Mouse (Mus musculus) liver, embryonic 13.5 days (tissue): ENCODE results near the gene Olfr690. TPM values are rescaled to one million over a fixed set of nuclear protein-coding genes. Genes with fewer than 3 reads are reported as not detected.

Experiments
- ATAC-seq: fragments of 200-750 bp; cut with Nextera tagmentation; 2 replicates; pipeline ENCODE4 v1.8.0; 2017; ENCODE audit warnings: low read depth, mild to moderate bottlenecking, moderate number of reproducible peaks, moderate library complexity
- DNase-seq: peaks from one replicate; pipeline ENCODE4 v3.0.0; 2022
- H3K27ac ChIP-seq: fragments of 300-500 bp; sonication (generic); 2 replicates; pipeline ENCODE4 v1.5.1; 2015; ENCODE audit warnings: moderate library complexity, mild to moderate bottlenecking, inconsistent platforms
- H3K27me3 ChIP-seq: fragments of 300-500 bp; sonication (generic); 2 replicates; pipeline ENCODE4 v1.6.1; 2015; ENCODE audit warnings: mild to moderate bottlenecking, inconsistent platforms
- H3K36me3 ChIP-seq: fragments of 300-500 bp; sonication (generic); 2 replicates; pipeline ENCODE4 v1.6.1; 2015; ENCODE audit warnings: mild to moderate bottlenecking, inconsistent platforms
- H3K4me1 ChIP-seq: fragments of 300-500 bp; sonication (generic); replicated peaks from 2 replicates; pipeline ENCODE4 v1.6.1; 2015; ENCODE audit warnings: inconsistent platforms
- H3K4me2 ChIP-seq: fragments of 300-500 bp; sonication (generic); 2 replicates; pipeline ENCODE4 v1.6.1; 2015; ENCODE audit warnings: inconsistent platforms, mild to moderate bottlenecking, moderate library complexity
- H3K4me3 ChIP-seq: fragments of 300-500 bp; sonication (generic); replicated peaks from 2 replicates; pipeline ENCODE4 v1.5.1; 2015; ENCODE audit warnings: mild to moderate bottlenecking, inconsistent platforms
- H3K9ac ChIP-seq: fragments of 300-500 bp; sonication (generic); 2 replicates; pipeline ENCODE4 v1.6.1; 2015; ENCODE audit warnings: mild to moderate bottlenecking, inconsistent platforms
- H3K9me3 ChIP-seq: fragments of 300-500 bp; sonication (generic); replicated peaks from 2 replicates; pipeline ENCODE4 v1.6.1; 2016; ENCODE audit warnings: inconsistent platforms
- WGBS: fragments of 180-500 bp; shearing (Covaris S2); methylation state at CpG from one replicate; pipeline ENCODE4 v1.1.7; 2015; ENCODE audit not compliant: insufficient replicate concordance; 5-methylcytosine and 5-hydroxymethylcytosine counted together
- polyA plus RNA-seq: library from polyadenylated mRNA; unstranded; fragments of >200 nt; fragmentation: Nextera tagmentation; extraction: Ambion mirVana; gene quantifications from 2 replicates; pipeline ENCODE4 v1.2.1, GENCODE M21; 2015

Gene Olfr690
- polyA plus RNA-seq, 1 experiment from 2014 or later: not detected

DNA sequence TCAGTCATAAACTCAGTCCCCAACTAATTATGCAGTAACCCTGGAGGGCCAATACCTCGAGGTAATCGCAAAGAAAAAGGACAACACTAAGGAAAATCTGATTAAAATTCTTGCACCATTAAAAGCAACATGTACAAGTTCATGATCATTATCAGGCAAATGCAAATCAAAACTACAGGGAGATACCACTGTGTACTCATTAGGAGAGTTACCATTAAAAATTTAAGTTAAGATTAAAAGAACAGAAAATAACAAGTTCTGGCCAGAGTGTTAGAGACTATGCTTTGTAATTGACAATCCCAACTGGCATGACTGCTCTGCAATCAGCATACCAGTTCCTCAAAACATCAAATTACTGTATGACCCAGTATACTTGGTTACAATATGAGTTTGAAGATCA, 8.8 kb upstream of the Olfr690 start:
- Histone ChIP-seq H3K27ac (no peak overlapping the region), H3K4me3 (no peak overlapping the region), H3K27me3 (no peaks in the 10 kb centered on the region), H3K9me3 (no peaks in the 10 kb centered on the region), H3K9ac (no peak overlapping the region), H3K36me3 (no peaks in the 10 kb centered on the region), H3K4me2 (no peak overlapping the region), H3K4me1 (no peaks in the 10 kb centered on the region)
- WGBS: 47% methylated on average over 2 of the region's 2 CpGs
- ATAC-seq: no peak
- no peak for DNase-seq

DNA sequence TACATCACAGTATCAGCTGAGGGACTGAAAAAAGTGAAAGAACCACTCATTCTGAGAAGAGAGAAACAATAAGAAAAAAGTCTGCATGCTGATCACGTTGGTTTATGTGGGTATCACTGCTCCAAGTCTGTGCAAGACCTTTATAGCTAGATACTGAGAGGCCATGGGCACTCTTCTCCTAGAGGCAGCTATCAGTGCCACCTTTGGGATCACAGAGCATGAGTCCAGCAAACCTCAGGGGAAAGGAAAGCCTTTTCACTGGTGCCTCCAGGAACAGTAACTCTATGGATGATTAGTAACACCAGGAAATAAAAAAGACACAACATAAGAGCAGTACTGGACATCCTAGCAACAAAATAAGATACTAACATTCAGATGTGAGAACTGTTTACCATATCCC, 8.3 kb upstream of the Olfr690 start, which contains the start of gene Olfr691:
Gene Olfr691, minus strand, starts transcription at position 101 of the 400 bp plus-strand sequence.
- H3K9me3 ChIP-seq: no peaks in the 10 kb centered on the region
- no peaks in the 10 kb centered on the region for H3K4me1 ChIP-seq
- no peak within 1 kb of the TSS for H3K4me2 ChIP-seq
- no peak for DNase-seq
- H3K27me3 ChIP-seq: no peaks in the 10 kb centered on the region
- no peak within 1 kb of the TSS for H3K4me3 ChIP-seq
- no peak for ATAC-seq
- no peak within 1 kb of the TSS for H3K9ac ChIP-seq
- 39% methylated on average over 1 of the region's 1 CpGs for WGBS
- no peaks in the 10 kb centered on the region for H3K36me3 ChIP-seq
- H3K27ac ChIP-seq: no peak within 1 kb of the TSS

DNA sequence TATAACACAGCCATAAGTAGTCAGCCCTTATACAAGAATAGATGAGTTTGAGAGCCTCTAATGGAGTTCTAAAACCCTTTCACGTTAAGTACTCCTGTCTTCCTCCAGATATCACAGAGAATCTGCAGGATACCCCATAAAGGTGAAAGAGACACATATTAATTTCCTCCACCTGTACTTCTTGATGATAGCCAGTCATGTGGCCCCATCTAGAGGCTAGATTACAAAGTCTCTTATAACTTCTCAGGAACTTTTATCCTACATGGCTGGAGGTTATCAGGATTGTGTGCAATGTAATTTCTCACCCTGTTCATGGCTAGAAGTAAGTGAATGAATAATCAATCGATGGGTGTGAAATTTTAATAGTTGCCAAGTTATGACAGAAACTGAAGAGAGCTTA, 8.6 kb downstream of the Olfr690 start:
- WGBS: 43% methylated on average over 2 of the region's 2 CpGs
- no peak overlapping the region for H3K27ac ChIP-seq
- ATAC-seq: no peak
- no peaks in the 10 kb centered on the region for H3K27me3 ChIP-seq
- no peaks in the 10 kb centered on the region for H3K36me3 ChIP-seq
- no peaks in the 10 kb centered on the region for H3K4me1 ChIP-seq
- H3K4me2 ChIP-seq: no peak overlapping the region
- no peak overlapping the region for H3K9ac ChIP-seq
- no peaks in the 10 kb centered on the region for H3K9me3 ChIP-seq
- no peak overlapping the region for H3K4me3 ChIP-seq
- DNase-seq: no peak

DNA sequence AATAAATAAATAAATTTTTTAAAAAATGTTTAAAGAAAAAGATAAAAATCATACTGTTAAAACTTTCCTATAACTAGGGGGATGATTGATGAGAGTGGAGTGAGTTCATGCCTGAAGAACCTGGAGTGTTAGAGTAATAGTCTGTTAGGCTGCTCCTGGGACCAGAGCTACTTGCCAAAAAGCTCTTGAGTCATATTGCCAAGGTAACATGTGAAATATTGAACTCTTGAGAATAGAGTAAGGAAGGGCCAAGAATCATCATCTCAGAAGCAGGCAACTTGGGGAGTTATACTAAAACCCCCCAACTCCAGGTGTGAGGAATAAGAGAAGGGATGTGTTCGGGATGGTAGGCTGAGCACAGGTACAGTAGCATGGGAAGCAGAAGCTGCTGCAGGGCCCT, 23.0 kb downstream of the Olfr690 start, which contains the start of gene Olfr689:
Gene Olfr689, plus strand, starts transcription at position 301 of the 400 bp plus-strand sequence.
- ATAC-seq: no peak

DNA sequence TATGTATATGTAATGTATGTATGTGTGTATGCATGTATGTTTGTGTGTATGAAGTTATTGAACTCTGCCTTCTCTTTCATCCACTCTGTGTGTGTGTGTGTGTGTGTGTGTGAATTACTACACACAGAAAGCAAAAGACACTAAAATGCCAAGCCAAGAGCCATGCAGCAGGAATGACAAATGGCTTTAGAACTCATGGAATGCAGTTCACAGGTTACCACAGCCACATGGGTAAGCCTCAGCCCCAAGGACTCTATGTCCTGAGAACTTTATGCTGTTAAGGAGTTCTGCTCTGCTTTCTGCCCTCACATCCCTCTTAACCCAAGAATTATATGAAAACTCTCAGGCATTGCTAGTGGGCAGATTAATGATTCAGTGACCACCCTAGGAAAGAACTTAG, 43.9 kb downstream of the Olfr690 start:
- Histone ChIP-seq H3K27ac (no peak overlapping the region), H3K4me3 (no peak overlapping the region), H3K4me2 (no peak overlapping the region), H3K9ac (no peak overlapping the region), H3K36me3 (no peaks in the 10 kb centered on the region), H3K27me3 (no peaks in the 10 kb centered on the region), H3K9me3 (no peaks in the 10 kb centered on the region), H3K4me1 (no peaks in the 10 kb centered on the region)
- DNase-seq (no peak), ATAC-seq (no peak)

More for the DNA sequence above, 23.0 kb downstream of the Olfr690 start, which contains the start of gene Olfr689:
- Histone ChIP-seq H3K27me3 (no peaks in the 10 kb centered on the region), H3K9me3 (no peaks in the 10 kb centered on the region; the same call in 1 of the 2 replicates), H3K27ac (no peak within 1 kb of the TSS), H3K4me2 (no peak within 1 kb of the TSS), H3K4me3 (no peak within 1 kb of the TSS), H3K9ac (no peak within 1 kb of the TSS), H3K36me3 (no peaks in the 10 kb centered on the region), H3K4me1 (no peaks in the 10 kb centered on the region)
- no peak for DNase-seq
- WGBS: 40% methylated on average over 1 of the region's 1 CpGs

DNA sequence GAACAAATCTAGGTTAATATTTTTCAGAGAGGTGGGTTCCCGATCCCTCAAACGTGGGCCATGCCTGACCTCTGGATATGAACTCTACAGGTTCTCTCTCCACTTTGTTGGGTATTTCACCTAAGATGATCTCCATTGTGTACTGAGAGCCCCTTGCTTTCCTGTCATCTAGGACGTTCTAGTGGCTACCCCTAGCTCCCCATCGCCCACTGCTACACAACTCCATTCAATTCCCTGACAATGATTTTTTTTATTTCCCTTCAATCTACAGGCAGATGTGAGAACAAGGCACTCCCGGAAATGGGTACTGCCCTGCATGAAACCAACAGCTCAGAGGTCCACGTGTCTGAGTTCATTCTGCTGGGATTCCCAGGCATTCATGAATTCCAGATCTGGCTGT, 46.1 kb downstream of the Olfr690 start, which contains the start of gene Olfr688:
Gene Olfr688, plus strand, starts transcription at position 301 of the 400 bp plus-strand sequence.
- Histone ChIP-seq H3K27ac (no peak within 1 kb of the TSS), H3K4me3 (no peak within 1 kb of the TSS), H3K9ac (no peak within 1 kb of the TSS), H3K27me3 (no peaks in the 10 kb centered on the region), H3K9me3 (no peaks in the 10 kb centered on the region), H3K4me2 (no peak within 1 kb of the TSS), H3K4me1 (no peaks in the 10 kb centered on the region), H3K36me3 (no peaks in the 10 kb centered on the region)
- 56% methylated on average over 6 of the region's 6 CpGs for WGBS
- no peak for DNase-seq
- ATAC-seq: no peak

Other genes with a start within 250 kb of the Olfr690 start
- not detected in 2 replicates for gene Olfr680-ps1, start 241.3 kb downstream of the Olfr690 start, polyA plus RNA-seq
- not detected in 2 replicates for gene Olfr681, start 217.3 kb downstream of the Olfr690 start, polyA plus RNA-seq
- gene Olfr683, start 187.1 kb downstream of the Olfr690 start, polyA plus RNA-seq: not detected in 2 replicates
- gene Olfr684, start 170.5 kb downstream of the Olfr690 start, polyA plus RNA-seq: not detected in 2 replicates
- gene Olfr685, start 148.1 kb downstream of the Olfr690 start, polyA plus RNA-seq: not detected in 2 replicates
- gene Olfr686, start 126.6 kb downstream of the Olfr690 start, polyA plus RNA-seq: not detected in 2 replicates
- not detected in 2 replicates for gene Olfr688, start 46.0 kb downstream of the Olfr690 start, polyA plus RNA-seq
- not detected in 2 replicates for gene Olfr689, start 22.9 kb downstream of the Olfr690 start, polyA plus RNA-seq
- gene Olfr691, start 8.2 kb upstream of the Olfr690 start, polyA plus RNA-seq: not detected in 2 replicates
- gene Olfr692, start 34.1 kb upstream of the Olfr690 start, polyA plus RNA-seq: not detected in 2 replicates
- gene Gm5901, start 40.9 kb upstream of the Olfr690 start, polyA plus RNA-seq: not detected in 2 replicates
- 11.6 and 12.7 TPM in 2 replicates for gene Fam160a2, start 66.0 kb upstream of the Olfr690 start, polyA plus RNA-seq
- not detected in 2 replicates for gene Cnga4, start 70.5 kb upstream of the Olfr690 start, polyA plus RNA-seq
- gene Cckbr, start 91.6 kb upstream of the Olfr690 start, polyA plus RNA-seq: not detected in 2 replicates
- gene Cavin3, start 148.2 kb upstream of the Olfr690 start, polyA plus RNA-seq: 5.5 and 6.9 TPM in 2 replicates
- gene Smpd1, start 220.3 kb upstream of the Olfr690 start, polyA plus RNA-seq: 22.8 and 25.6 TPM in 2 replicates
- gene Apbb1, start 247.5 kb upstream of the Olfr690 start, polyA plus RNA-seq: 4.1 TPM in 2 replicates